Mouse (Mus musculus): ENCODE data around the gene Arhgef17.

GRCm38 (mm10) chr7:100861209-100861608 is 70.7 kb downstream of the Arhgef17 start:
- TF ChIP-seq GATA1 (IDR thresholded peaks at IDR 0.05; ENCODE audit: low read length) (no peak), TAL1 (IDR thresholded peaks at IDR 0.05; ENCODE audit: low read length) (no peak)

Measured in erythroblast, embryonic 14.5 days (primary cell).